25 mouse cellular contexts compared by ENCODE assay signal in the genomic region with DNA sequence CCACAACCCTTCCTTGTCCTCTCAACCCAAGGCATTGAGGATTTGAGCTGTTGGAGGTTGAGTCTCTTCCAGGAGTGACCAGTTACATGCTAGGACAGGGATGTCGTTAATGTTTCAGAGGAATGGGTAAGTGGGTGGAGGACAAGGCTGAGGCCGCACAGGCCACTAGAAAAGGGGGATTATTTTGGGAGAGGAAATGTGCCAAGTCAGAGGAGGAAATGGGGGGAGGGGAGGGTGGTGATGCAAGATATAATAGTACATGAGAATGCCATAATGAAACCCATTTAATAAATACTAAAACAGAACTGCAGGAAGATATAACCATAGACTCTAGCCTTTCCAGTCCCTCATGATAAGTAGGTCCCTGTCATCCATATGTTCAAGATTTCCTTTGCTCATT. TPM values are rescaled to one million over a fixed set of nuclear protein-coding genes. Genes with fewer than 3 reads are reported as not detected.
DNase-seq lines count a peak whose midpoint lies in the region; ATAC-seq and TF ChIP-seq lines count a peak whose summit lies in the region.
"Had no signal": no experiment of that assay in that cellular context is flagged by ENCODE, and none has a peak within 500 bp of the region (broad histone marks: within the 10 kb centered on the region; RNA-seq: fewer than 3 reads in every experiment).

No protein-coding gene starts in this region.

- WGBS in macrophage (ENCODE audit: missing documents) = 5% methylated on average over 2 of the region's 2 CpGs

- peak; percentile 19 for DNase-seq in CD4-positive, CD25-positive, alpha-beta regulatory T cell, adult 2 months (ENCODE audit: low read depth, low spot score)
- no peak for DNase-seq in layer of hippocampus, adult 2 months (ENCODE audit: low spot score in 2 of 2)
- no peak for DNase-seq in layer of hippocampus, postnatal 25 days (ENCODE audit: extremely low spot score in 1 of 2, low spot score in 1 of 2)
- no peak for DNase-seq in MEL (ENCODE audit: low read depth, low spot score)
- no peak for DNase-seq in T-cell, adult 2 months (ENCODE audit: low spot score)
- DNase-seq: adrenal gland, postnatal 25 days; cerebellum, adult 11-12 months; cerebellum, postnatal 14 days; forebrain, postnatal 0 days; gastrocnemius, postnatal 36 days; lung, adult 18-20 months; retina, postnatal 1 day; thymus, postnatal 25 days had no signal

- ATAC-seq in CD4-positive, CD25-positive, alpha-beta regulatory T cell, adult 4 months = no peak
- ATAC-seq: forebrain, postnatal 0 days; hindbrain, embryonic 16.5 days; intestine, postnatal 0 days; midbrain, embryonic 15.5 days had no signal

- H3K4me1 ChIP-seq in MEL (ENCODE audit: control insufficient read depth in 1 of 2, insufficient read depth in 2 of 2, low read length in 2 of 2) = peaks cover 49 to 66% of the 10 kb centered on the region in 2 experiments

- peaks cover 47% of the 10 kb centered on the region for H3K79me2 ChIP-seq in MEL (ENCODE audit: control insufficient read depth, insufficient read depth, low read length, poor library complexity)
- peaks cover 98% of the 10 kb centered on the region for H3K79me2 ChIP-seq in macrophage (ENCODE audit: inconsistent target)

- TF ChIP-seq RAD21 in MEL (IDR thresholded peaks at IDR 0.05; ENCODE audit: low read depth, low read length) = no peak

- no peaks in the 10 kb centered on the region for H3K27me3 ChIP-seq in MEL (ENCODE audit: control insufficient read depth in 1 of 2, insufficient read depth in 2 of 2, low read length in 2 of 2)
- H3K27me3 ChIP-seq: midbrain, embryonic 15.5 days; neural tube, embryonic 13.5 days; stomach, embryonic 15.5 days had no signal

- no peak for TF ChIP-seq POLR2A in MEL (IDR thresholded peaks at IDR 0.05; ENCODE audit: control insufficient read depth in 1 of 2, insufficient read depth in 1 of 2, low read depth in 1 of 2, low read length in 2 of 2, poor library complexity in 1 of 2)

- peaks cover 2 to 87% of the 10 kb centered on the region in 2 experiments; a peak in 3 of 4 replicates for H3K36me3 ChIP-seq in MEL (ENCODE audit: control insufficient read depth in 1 of 2, insufficient read depth in 2 of 2, low read length in 2 of 2)
- H3K36me3 ChIP-seq in macrophage (ENCODE audit: inconsistent target) = no peaks in the 10 kb centered on the region
- H3K36me3 ChIP-seq: heart, embryonic 10.5 days; hindbrain, embryonic 10.5 days; midbrain, embryonic 15.5 days; neural tube, embryonic 13.5 days; stomach, embryonic 15.5 days had no signal

- no peaks in the 10 kb centered on the region for H3K9me3 ChIP-seq in MEL (replicated peaks; ENCODE audit: insufficient read depth, low read length)
- H3K9me3 ChIP-seq: heart, embryonic 10.5 days; hindbrain, embryonic 10.5 days; midbrain, embryonic 15.5 days; neural tube, embryonic 13.5 days; stomach, embryonic 15.5 days had no signal

- TF ChIP-seq CTCF in layer of hippocampus, adult 2 months (conservative IDR thresholded peaks at IDR 0.05) = no peak
- no peak for TF ChIP-seq CTCF in MEL (IDR thresholded peaks at IDR 0.05 in 2 of 3, conservative IDR thresholded peaks at IDR 0.05 in 1 of 3; ENCODE audit: control insufficient read depth in 1 of 3, insufficient read depth in 1 of 3, low read depth in 2 of 3, low read length in 3 of 3, poor library complexity in 1 of 3, severe bottlenecking in 1 of 3)

- no peak overlapping the region for H3K4me3 ChIP-seq in layer of hippocampus, adult 2 months
- H3K4me3 ChIP-seq in MEL (ENCODE audit: control insufficient read depth in 1 of 2, insufficient read depth in 1 of 2, low read depth in 2 of 2, low read length in 2 of 2) (no peak overlapping the region), macrophage (ENCODE audit: inconsistent target) (no peak overlapping the region)
- H3K4me3 ChIP-seq: heart, embryonic 10.5 days; hindbrain, embryonic 10.5 days; midbrain, embryonic 15.5 days; neural tube, embryonic 13.5 days; stomach, embryonic 15.5 days had no signal

- H3K27ac ChIP-seq in layer of hippocampus, adult 2 months = peak overlapping the region; percentile 79
- peak overlapping the region; percentile 21; the same call in 1 of the 2 replicates for H3K27ac ChIP-seq in MEL (ENCODE audit: control insufficient read depth, low read depth, low read length)
- H3K27ac ChIP-seq in macrophage = peak overlapping the region; percentile 90
- H3K27ac ChIP-seq: heart, embryonic 10.5 days; hindbrain, embryonic 10.5 days; kidney, postnatal 0 days; midbrain, embryonic 15.5 days; neural tube, embryonic 13.5 days; stomach, embryonic 15.5 days had no signal

- no peak overlapping the region for H3K9ac ChIP-seq in MEL (ENCODE audit: control insufficient read depth, low read depth, low read length, poor library complexity, severe bottlenecking)
- H3K9ac ChIP-seq: forebrain, postnatal 0 days; midbrain, embryonic 15.5 days; neural tube, embryonic 13.5 days; stomach, embryonic 15.5 days had no signal

- TF ChIP-seq EP300 in MEL (IDR thresholded peaks at IDR 0.05; ENCODE audit: low read depth in 1 of 2, low read length in 2 of 2) = no peak; a peak in 2 of 4 replicates

TF ChIP-seq in MEL, 35 proteins besides CTCF, POLR2A, EP300 and RAD21:
- TF ChIP-seq BHLHE40 (IDR thresholded peaks at IDR 0.05; ENCODE audit: borderline replicate concordance, low read depth, low read length) (no peak), KAT2A (conservative IDR thresholded peaks at IDR 0.05; ENCODE audit: low read depth, low read length) (no peak), ZNF384 (IDR thresholded peaks at IDR 0.05; ENCODE audit: low read depth, low read length) (no peak), MAFK (IDR thresholded peaks at IDR 0.05; ENCODE audit: borderline replicate concordance, low read depth, low read length) (no peak), ZMIZ1 (IDR thresholded peaks at IDR 0.05; ENCODE audit: low read depth, low read length) (no peak), JUND (IDR thresholded peaks at IDR 0.05; ENCODE audit: low read depth, low read length) (no peak), ELF1 (IDR thresholded peaks at IDR 0.05; ENCODE audit: low read depth, low read length) (no peak)

RNA-seq across cellular contexts. Expression of a gene that starts 19.7 kb away (rescaled TPM):
- 10 to 100 TPM; 23.1 to 29.8 TPM for polyA plus RNA-seq in CD4-positive, CD25-positive, alpha-beta regulatory T cell, adult 4 months (2017; shearing (Covaris generic))
- 10 to 100 TPM; 71.6 to 72.1 TPM for total RNA-seq in layer of hippocampus, adult 2 months (2021)
- 10 to 100 TPM; 59.9 to 64.5 TPM for total RNA-seq in layer of hippocampus, postnatal 25 days (2021)
- total RNA-seq in MEL (2012; rRNA removed) = 12.2 and 13.0 TPM in 2 replicates
- 10 to 100 TPM in 1 of 2 experiments, not detected in 1; 22.4 TPM for polyA plus RNA-seq in MEL (2012; ENCODE audit: insufficient read depth in 1 of 2, insufficient read length in 2 of 2, low read depth in 1 of 2, low replicate concordance in 2 of 2, missing spikeins in 1 of 2)
- 100 to 1,000 TPM in 21 of 26 experiments, 10 to 100 TPM in 5; 82.5 to 344 (median 177) TPM for total RNA-seq in macrophage (2018; cell fraction: chromatin; rRNA removed)
- 100 to 1,000 TPM in 25 of 26 experiments, 10 to 100 TPM in 1; 98.6 to 237 (median 169) TPM for total RNA-seq in macrophage (2018; cell fraction: cytosol; rRNA removed)
- 100 to 1,000 TPM; 137 to 428 (median 289) TPM for total RNA-seq in macrophage (2018; cell fraction: nucleus; rRNA removed)
- 67.3 to 91.5 TPM (median 72.0 TPM) in 3 replicates for polyA plus RNA-seq in macrophage (2018)

RNA-seq across cellular contexts. Expression of a gene that starts 49.5 kb away (rescaled TPM):
- polyA plus RNA-seq in CD4-positive, CD25-positive, alpha-beta regulatory T cell, adult 4 months (2017; shearing (Covaris generic)) = not detected
- total RNA-seq in layer of hippocampus, adult 2 months (2021) = 10 to 100 TPM; 18.4 to 18.6 TPM
- 10 to 100 TPM; 17.6 to 19.2 TPM for total RNA-seq in layer of hippocampus, postnatal 25 days (2021)
- not detected in 2 replicates for total RNA-seq in MEL (2012; rRNA removed)
- not detected for polyA plus RNA-seq in MEL (2012; ENCODE audit: insufficient read depth in 1 of 2, insufficient read length in 2 of 2, low read depth in 1 of 2, low replicate concordance in 2 of 2, missing spikeins in 1 of 2)
- not detected for total RNA-seq in macrophage (2018; cell fraction: chromatin; rRNA removed)
- not detected for total RNA-seq in macrophage (2018; cell fraction: cytosol; rRNA removed)
- total RNA-seq in macrophage (2018; cell fraction: nucleus; rRNA removed) = not detected
- not detected in 3 replicates for polyA plus RNA-seq in macrophage (2018)
- total RNA-seq: gastrocnemius, postnatal 36 days had no signal
- polyA plus RNA-seq: heart, postnatal 0 days; liver, embryonic 11.5 days had no signal

Comparison
In these comparisons a context has a peak if more than half of its experiments do, and no peak if none do; other contexts are left out.
1. H3K27ac ChIP-seq: peak in every context shown above with its lines; median percentile 90 in macrophage; 79 in layer of hippocampus, adult 2 months; 21 in MEL.
2. RNA of a gene that starts 49.5 kb away (total RNA-seq): 17.6 to 19.2 TPM in layer of hippocampus, postnatal 25 days and 18.4 to 18.6 TPM in layer of hippocampus, adult 2 months; not detected in MEL; every median in the first group is over 10 times any median in the second.